Mouse (Mus musculus): Measurements from ENCODE around the gene Fam104a. TPM values are rescaled to one million over a fixed set of nuclear protein-coding genes. Genes with fewer than 3 reads are reported as not detected.
A peak's percentile ranks its signal among the peaks of the same experiment; 100 is the strongest.

Fam104a gene
- total RNA-seq, 2 experiments from 2014 or later = 24.7 to 25.4 TPM

GRCm38 (mm10) chr11:113703758-113704157, 19.8 kb upstream of the Fam104a start:
- DNase-seq = no peak

DNA sequence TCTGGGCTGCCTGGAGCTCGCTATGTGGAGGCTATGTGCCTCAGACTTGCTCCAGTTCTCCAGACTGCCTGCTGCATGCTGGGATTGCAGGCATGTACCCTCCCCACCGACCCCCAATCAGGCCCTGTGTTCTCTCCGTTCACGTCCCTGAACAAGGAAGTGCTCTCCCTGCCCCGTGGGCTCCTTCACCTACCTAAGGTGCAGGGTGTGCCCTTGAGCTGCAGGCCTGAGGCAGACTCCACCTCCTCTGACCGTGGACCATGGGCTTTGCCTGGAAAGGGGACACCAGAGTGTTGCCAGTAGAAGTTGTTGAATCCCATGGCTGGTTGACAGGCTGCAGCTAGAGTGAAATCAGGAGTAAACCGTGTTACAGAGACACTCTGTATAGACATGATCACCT, 15.7 kb upstream of the Fam104a start:
- DNase-seq = no peak

DNA sequence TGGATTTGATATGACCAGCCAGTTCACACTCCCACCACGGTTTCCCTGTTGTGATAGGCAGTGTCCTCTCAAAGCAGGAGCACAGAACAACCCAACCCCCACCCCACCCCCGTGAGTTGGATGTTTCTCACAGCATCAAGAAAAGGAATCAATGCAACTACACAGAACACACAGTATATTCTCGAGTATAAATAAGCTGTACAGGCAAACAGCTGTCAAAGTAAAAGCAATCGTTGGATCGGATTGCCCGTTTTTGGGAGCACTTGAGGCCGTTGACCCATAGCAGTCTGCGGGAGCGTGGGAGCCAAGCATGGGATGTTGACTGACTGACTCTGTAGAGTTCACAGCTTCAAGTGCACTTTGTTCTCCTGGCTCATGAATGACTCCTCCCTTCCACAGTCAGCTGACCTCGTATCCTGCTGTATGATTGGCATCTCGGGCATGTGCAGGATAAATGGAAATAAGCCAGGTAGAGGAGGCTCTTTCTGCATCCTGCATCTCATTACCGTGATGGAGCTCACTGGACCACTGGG, 14.1 kb upstream of the Fam104a start:
- no peak for DNase-seq

GRCm38 (mm10) chr11:113697571-113697970, 13.6 kb upstream of the Fam104a start:
- no peak for DNase-seq

DNA sequence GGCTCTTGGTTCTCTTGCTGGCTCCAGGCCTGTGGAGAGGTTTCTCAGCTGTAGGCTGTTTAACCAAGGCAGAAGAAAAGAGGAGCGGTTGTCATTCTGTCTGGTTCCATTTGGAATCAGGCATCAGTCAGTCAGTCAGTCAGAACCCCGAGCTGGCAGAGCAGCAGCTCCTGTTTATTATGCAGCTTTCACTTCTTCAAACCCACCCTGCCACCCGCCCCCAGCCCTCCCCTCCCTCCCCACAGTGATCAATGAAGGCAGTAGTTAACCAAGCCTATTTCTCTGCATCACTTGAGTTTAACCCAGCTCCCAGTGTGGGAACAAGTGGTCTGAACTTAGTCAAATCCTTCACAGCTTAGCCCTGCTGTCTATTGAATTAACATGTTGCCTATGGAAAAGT, 7.9 kb upstream of the Fam104a start:
- DNase-seq = no peak

- no peak for DNase-seq
Observed at GRCm38 (mm10) chr11:113691318-113691717, 7.4 kb upstream of the Fam104a start.

DNA sequence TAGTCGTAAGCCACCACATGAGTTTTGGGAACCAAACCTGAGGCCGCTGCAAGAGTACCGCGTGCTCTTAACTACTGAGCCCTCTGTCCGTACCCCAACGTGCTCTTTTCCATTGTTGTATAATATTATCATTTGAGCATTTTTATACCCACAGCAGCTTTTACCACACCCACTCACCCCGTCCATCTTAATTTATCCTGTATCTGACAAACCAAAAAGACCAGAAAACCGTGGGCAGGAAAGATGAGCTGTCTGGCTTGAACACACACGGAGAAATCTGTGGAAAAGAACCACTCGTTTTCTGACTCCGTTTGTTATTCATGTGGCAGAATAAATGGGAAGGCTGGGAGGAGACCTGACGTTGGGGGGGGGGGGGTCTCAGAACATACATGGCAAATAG, 6.6 kb upstream of the Fam104a start:
- DNase-seq = no peak

DNA sequence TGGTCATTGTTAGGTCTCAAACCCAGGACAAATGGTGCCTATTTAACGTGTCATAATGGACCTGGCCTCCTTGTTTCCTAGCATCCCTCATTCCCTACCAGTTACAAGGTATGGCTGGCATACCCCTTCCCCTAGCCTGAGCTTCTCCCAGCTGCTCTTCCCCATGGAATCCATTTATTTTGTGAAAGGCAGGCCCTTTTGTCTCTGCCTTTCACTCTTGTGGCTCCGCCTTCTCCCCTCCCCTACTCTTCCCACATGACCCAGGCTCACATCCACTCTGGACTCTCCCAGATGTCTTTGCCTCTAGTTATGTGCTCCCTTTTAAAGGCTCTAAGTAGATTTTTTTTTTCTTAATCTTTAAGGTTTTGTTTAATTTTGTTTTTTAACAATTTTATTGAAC, 3.1 kb upstream of the Fam104a start:
- no peak for DNase-seq

- no peak for DNase-seq
Observed at GRCm38 (mm10) chr11:113684707-113685426, 912 bp upstream of the Fam104a start.

GRCm38 (mm10) chr11:113683627-113683956, 363 bp downstream of the Fam104a start:
- no peak for DNase-seq

DNA sequence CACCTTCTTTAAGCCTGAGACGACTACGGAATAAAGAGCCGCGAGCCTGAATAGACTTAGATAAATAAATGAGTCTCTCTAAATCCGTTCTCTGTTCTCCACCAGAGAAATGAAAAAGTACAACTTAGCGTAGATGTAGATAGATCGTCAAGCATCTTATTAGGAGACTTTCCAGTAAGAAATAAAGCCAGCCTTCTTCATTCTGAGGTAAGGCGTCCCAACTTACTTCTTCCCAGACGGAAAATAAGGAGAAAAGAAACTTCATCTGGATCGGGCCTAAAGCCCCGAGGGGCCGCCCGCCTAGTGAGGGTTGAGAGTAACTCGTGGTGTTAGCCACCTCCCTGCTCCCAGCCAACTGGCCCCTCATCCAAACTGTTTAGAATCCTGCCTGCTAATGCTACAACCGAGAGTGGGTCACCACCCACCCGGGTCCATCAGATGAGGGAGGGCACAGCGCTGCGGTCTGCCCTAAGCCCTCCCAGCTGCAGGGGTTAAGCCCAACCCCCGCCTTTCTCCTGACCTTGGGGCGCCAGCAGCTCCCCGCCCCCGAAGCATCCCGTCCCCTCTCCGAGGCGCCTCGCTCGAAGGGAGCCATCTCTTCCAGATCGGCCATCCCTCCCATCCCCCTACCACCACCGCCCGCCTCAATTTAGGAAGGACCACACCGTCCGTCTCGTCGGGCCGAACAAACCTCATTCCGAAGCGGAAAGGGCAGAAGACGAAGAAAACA, 893 bp downstream of the Fam104a start:
- DNase-seq = peak; percentile 40

DNA sequence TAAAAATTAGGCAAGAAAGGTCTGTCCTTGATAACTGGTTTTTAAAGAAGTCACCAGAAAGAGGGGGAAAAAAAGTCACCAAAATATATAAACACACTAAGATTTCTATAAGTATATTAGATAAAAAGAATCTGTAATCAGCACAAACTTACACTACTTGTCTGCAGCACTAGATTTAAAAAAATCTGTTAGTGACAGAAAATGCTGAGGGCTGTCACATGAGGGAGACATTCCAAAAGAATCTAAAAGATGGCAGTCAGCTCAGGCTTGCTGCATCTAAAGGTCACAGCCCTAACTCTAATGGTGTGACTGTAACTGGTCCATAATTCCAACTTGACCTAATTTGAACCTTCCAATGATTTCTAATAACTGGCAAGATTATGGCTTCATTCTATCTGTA, 2.0 kb downstream of the Fam104a start:
- DNase-seq = no peak

GRCm38 (mm10) chr11:113680954-113681353, 3.0 kb downstream of the Fam104a start:
- DNase-seq = no peak

DNA sequence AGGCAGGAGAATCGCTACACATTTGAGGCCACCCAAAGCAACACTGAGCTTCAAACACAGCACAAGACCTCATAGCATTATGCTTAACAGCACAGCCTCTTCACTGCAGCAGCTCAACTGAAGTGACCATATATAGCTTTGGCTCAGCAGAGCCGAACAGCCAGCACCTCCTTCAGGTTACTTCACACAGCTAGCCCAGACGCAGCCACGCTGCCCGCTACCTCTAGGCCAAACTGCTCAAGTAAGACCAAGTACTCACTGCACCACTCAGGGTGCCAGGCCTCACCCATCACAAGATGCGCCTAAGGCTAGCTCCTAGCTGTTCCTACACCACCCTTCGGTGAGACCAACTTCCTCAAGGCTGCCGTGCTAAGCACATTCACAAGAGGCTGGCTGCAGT, 5.6 kb downstream of the Fam104a start:
- DNase-seq = peak; percentile 35

GRCm38 (mm10) chr11:113677378-113677777, 6.6 kb downstream of the Fam104a start:
- no peak for DNase-seq

- no peak for DNase-seq
Observed at GRCm38 (mm10) chr11:113676847-113677246, 7.1 kb downstream of the Fam104a start.

GRCm38 (mm10) chr11:113674595-113674994, 9.4 kb downstream of the Fam104a start:
- no peak for DNase-seq

- DNase-seq = no peak
Observed at GRCm38 (mm10) chr11:113673614-113674013, 10.3 kb downstream of the Fam104a start.

DNA sequence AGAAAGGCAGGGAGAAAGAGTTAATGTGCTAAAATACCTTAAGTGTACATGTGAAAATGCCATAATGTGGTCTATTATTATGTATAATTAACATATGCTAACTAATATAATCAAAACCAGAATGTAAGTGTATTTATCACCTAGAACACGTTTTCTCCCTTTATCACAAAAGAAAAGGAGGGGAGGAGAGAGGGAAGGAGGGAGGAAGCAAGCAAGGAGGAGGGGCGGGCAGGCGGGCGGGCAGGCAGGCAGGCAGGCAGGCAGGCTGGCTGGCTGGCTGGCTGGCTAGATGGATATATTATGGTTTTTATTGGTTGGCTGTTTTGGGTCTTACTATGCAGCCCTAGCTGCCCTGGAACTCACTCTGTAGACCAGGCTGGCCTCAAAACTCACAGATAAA, 14.2 kb downstream of the Fam104a start:
- no peak for DNase-seq

DNA sequence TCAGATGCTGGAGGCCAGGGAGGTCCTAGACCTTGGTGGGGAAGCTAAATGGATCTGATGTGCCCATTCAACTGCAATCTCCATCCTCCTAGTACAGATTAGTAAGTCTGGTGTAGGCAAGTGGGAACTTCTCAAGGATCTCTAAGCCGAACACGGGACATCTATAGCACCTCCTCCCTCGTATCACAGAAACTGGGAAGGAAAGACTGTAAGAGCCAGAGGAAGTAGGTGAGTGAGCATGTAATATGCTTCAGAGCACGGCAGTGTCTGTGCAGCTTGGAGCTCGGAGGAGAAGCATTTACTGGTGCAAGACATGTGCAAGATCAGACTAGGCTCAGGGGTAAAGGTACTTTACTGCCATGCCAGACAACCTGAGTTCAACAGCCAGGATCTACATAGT, 15.1 kb downstream of the Fam104a start:
- DNase-seq = no peak

GRCm38 (mm10) chr11:113667704-113668103, 16.3 kb downstream of the Fam104a start:
- DNase-seq = no peak

- no peak for DNase-seq
Observed at GRCm38 (mm10) chr11:113667122-113667521, 16.8 kb downstream of the Fam104a start.

DNA sequence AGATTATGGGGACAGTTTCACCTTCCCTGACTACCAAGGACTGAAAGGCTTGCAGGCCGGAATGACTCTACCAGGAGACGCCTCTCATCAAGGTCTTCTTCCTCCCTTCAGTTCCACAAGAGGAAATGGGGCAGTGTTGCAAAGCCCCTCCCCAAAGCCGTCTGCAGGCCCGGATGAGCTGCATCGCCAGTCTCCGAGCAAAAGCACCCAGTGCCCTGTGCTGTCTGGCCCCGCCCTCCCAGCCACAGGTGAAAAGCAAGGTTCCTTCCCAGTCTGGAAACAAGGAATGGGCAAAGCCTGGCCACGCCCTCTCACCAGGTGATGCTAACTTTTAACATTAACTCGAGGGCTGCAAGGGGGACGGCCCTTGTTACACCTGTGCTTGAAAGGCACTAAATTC, 17.3 kb downstream of the Fam104a start:
- no peak for DNase-seq

DNA sequence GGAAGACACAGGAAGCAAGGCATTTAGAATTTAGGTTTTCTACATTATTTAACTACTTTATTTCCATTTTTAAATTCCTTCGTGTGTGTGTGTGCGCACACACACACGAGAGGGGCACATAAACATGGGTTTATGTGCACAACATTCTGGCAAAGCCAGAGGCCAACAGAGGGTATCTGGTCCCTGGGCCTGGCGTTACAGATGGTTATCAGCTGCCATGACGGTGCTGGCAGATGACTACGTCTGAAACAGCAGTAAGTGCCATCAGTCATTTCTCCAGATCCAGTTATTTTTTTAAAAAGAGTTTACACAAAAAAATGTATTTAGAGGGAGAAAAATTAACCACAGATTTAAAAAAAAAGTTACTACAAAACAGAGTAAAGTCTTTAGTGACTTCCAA, 17.8 kb downstream of the Fam104a start:
- DNase-seq = no peak
